Mouse (Mus musculus) MEL (cell line): Measurements from ENCODE around the gene Fto. TPM values are rescaled to one million over a fixed set of nuclear protein-coding genes. Genes with fewer than 3 reads are reported as not detected.
A peak's percentile ranks its signal among the peaks of the same experiment; 100 is the strongest.

ENCODE experiments used
- DNase-seq: peaks from one replicate; pipeline ENCODE4 v3.0.0; 2011; ENCODE audit warnings: low read depth, low spot score
- H3K27ac ChIP-seq: 2 replicates; pipeline ENCODE4 v1.5.1; 2012; ENCODE audit warnings: low read depth, mild to moderate bottlenecking, control low read depth, low read length, moderate library complexity; ENCODE audit not compliant: control insufficient read depth
- H3K27me3 ChIP-seq, 2 experiments: fragments of 150-350 bp in 1 of 2; sonication (generic) in 1 of 2; 2 replicates each; pipeline ENCODE4 v1.6.1; 2012; ENCODE audit warnings: low read length in 2 of 2, mild to moderate bottlenecking in 2 of 2, improper control_type of control experiment in 1 of 2, moderate library complexity in 1 of 2; ENCODE audit not compliant: insufficient read depth in 2 of 2, control insufficient read depth in 1 of 2
- H3K36me3 ChIP-seq, 2 experiments: 2 replicates each; pipeline ENCODE4 v1.6.1; 2012 to 2014; ENCODE audit warnings: low read length in 2 of 2, improper control_type of control experiment in 1 of 2, inconsistent platforms in 1 of 2, mild to moderate bottlenecking in 1 of 2; ENCODE audit not compliant: insufficient read depth in 2 of 2, control insufficient read depth in 1 of 2
- H3K4me1 ChIP-seq, 2 experiments: fragments of 150-350 bp in 1 of 2; sonication (generic) in 1 of 2; 2 replicates each; pipeline ENCODE4 v1.6.1; 2012; ENCODE audit warnings: low read length in 2 of 2, improper control_type of control experiment in 1 of 2, mild to moderate bottlenecking in 1 of 2; ENCODE audit not compliant: insufficient read depth in 2 of 2, control insufficient read depth in 1 of 2
- H3K4me3 ChIP-seq, 2 experiments: fragments of 150-350 bp in 1 of 2; sonication (generic) in 1 of 2; 2 replicates each; pipeline ENCODE4 v1.5.1; 2012; ENCODE audit warnings: low read depth in 2 of 2, low read length in 2 of 2, mild to moderate bottlenecking in 2 of 2, moderate library complexity in 2 of 2, control low read depth in 1 of 2, improper control_type of control experiment in 1 of 2; ENCODE audit not compliant: control insufficient read depth in 1 of 2, insufficient read depth in 1 of 2
- H3K79me2 ChIP-seq: 2 replicates; pipeline ENCODE4 v1.6.1; 2012; ENCODE audit warnings: mild to moderate bottlenecking, low read length, moderate library complexity; ENCODE audit not compliant: control insufficient read depth, poor library complexity, insufficient read depth
- H3K9ac ChIP-seq: 2 replicates; pipeline ENCODE4 v1.6.1; 2012; ENCODE audit warnings: low read depth, mild to moderate bottlenecking, control low read depth, low read length, moderate library complexity; ENCODE audit not compliant: control insufficient read depth, poor library complexity, severe bottlenecking
- H3K9me3 ChIP-seq: fragments of 150-350 bp; sonication (generic); replicated peaks from 2 replicates; pipeline ENCODE4 v1.6.1; 2012; ENCODE audit warnings: mild to moderate bottlenecking, low read length, improper control_type of control experiment, moderate library complexity; ENCODE audit not compliant: insufficient read depth
- CHD2 ChIP-seq: IDR thresholded peaks from 2 replicates; pipeline ENCODE4 v1.6.1; 2011; ENCODE audit warnings: low read length, improper control_type of control experiment
- CTCF ChIP-seq, 3 experiments: IDR thresholded peaks in 2 of 3; conservative IDR thresholded peaks in 1 of 3; 2 replicates each; pipeline ENCODE4 v1.5.1; 2011 to 2012; ENCODE audit warnings: low read length in 3 of 3, low read depth in 2 of 3, mild to moderate bottlenecking in 2 of 3, improper control_type of control experiment in 1 of 3, inconsistent platforms in 1 of 3, mixed read lengths in 1 of 3, moderate library complexity in 1 of 3; ENCODE audit not compliant: control insufficient read depth in 1 of 3, insufficient read depth in 1 of 3, poor library complexity in 1 of 3, severe bottlenecking in 1 of 3
- E2F4 ChIP-seq: IDR thresholded peaks from 2 replicates; pipeline ENCODE4 v1.6.1; 2011; ENCODE audit warnings: low read depth, low read length, improper control_type of control experiment, borderline replicate concordance
- EP300 ChIP-seq, 2 experiments: IDR thresholded peaks; 2 replicates each; pipeline ENCODE4 v1.6.1; 2011; ENCODE audit warnings: improper control_type of control experiment in 2 of 2, low read length in 2 of 2, low read depth in 1 of 2, mild to moderate bottlenecking in 1 of 2
- ETS1 ChIP-seq: IDR thresholded peaks from 2 replicates; pipeline ENCODE4 v1.6.1; 2012; ENCODE audit warnings: low read depth, mild to moderate bottlenecking, inconsistent platforms, low read length, improper control_type of control experiment, moderate library complexity
- GATA1 ChIP-seq: IDR thresholded peaks from 2 replicates; pipeline ENCODE4 v1.6.1; 2011; ENCODE audit warnings: low read depth, low read length, improper control_type of control experiment
- MAFK ChIP-seq: IDR thresholded peaks from 2 replicates; pipeline ENCODE4 v1.6.1; 2011; ENCODE audit warnings: low read depth, mild to moderate bottlenecking, low read length, improper control_type of control experiment, borderline replicate concordance
- MAX ChIP-seq: IDR thresholded peaks from 2 replicates; pipeline ENCODE4 v1.6.1; 2011; ENCODE audit warnings: low read length, improper control_type of control experiment
- MXI1 ChIP-seq: IDR thresholded peaks from 2 replicates; pipeline ENCODE4 v1.6.1; 2011; ENCODE audit warnings: mild to moderate bottlenecking, low read depth, low read length, improper control_type of control experiment
- POLR2AphosphoS5 ChIP-seq: IDR thresholded peaks from 2 replicates; pipeline ENCODE4 v1.6.1; 2012; ENCODE audit warnings: low read depth, borderline replicate concordance, mild to moderate bottlenecking, inconsistent platforms, low read length, moderate library complexity, mixed read lengths
- RAD21 ChIP-seq: IDR thresholded peaks from 2 replicates; pipeline ENCODE4 v1.6.1; 2011; ENCODE audit warnings: mild to moderate bottlenecking, low read depth, low read length, improper control_type of control experiment
- RCOR1 ChIP-seq: IDR thresholded peaks from 2 replicates; pipeline ENCODE4 v1.6.1; 2012; ENCODE audit warnings: low read depth, mild to moderate bottlenecking, inconsistent platforms, low read length, improper control_type of control experiment
- SIN3A ChIP-seq: IDR thresholded peaks from 2 replicates; pipeline ENCODE4 v1.6.1; 2012; ENCODE audit warnings: low read length, improper control_type of control experiment, inconsistent platforms
- SMC3 ChIP-seq: IDR thresholded peaks from 2 replicates; pipeline ENCODE4 v1.6.1; 2011; ENCODE audit warnings: low read depth, low read length, improper control_type of control experiment
- UBTF ChIP-seq: IDR thresholded peaks from 2 replicates; pipeline ENCODE4 v1.6.1; 2012; ENCODE audit warnings: low read depth, mild to moderate bottlenecking, inconsistent platforms, low read length, improper control_type of control experiment, moderate library complexity, borderline replicate concordance; ENCODE audit not compliant: insufficient read depth
- USF1 ChIP-seq: IDR thresholded peaks from 2 replicates; pipeline ENCODE4 v1.6.1; 2014; ENCODE audit warnings: low read depth, mild to moderate bottlenecking, inconsistent platforms, low read length, improper control_type of control experiment, moderate library complexity
- ZC3H11A ChIP-seq: IDR thresholded peaks from 2 replicates; pipeline ENCODE4 v1.6.1; 2012; ENCODE audit warnings: low read depth, mild to moderate bottlenecking, inconsistent platforms, low read length, improper control_type of control experiment
- polyA plus RNA-seq, 2 experiments: library from polyadenylated mRNA; stranded (reverse) in 1 of 2; unstranded in 1 of 2; fragments of >175 nt in 1 of 2; fragments of >200 nt in 1 of 2; gene quantifications; 2 replicates each; pipeline versions ENCODE4 v1.2.1 to v1.2.4; 2012; ENCODE audit warnings: low replicate concordance in 2 of 2, low read depth in 1 of 2; ENCODE audit not compliant: insufficient read length in 2 of 2, insufficient read depth in 1 of 2, missing spikeins in 1 of 2
- total RNA-seq: library from RNA; depleted of rRNA; stranded (reverse); fragments of 300-350 nt; gene quantifications from 2 replicates; pipeline ENCODE4 v1.2.3, GENCODE M21; 2012

Fto gene
- total and polyA plus RNA-seq, 3 experiments, result 13.5 to 41.1 TPM; not detected in 1

DNA sequence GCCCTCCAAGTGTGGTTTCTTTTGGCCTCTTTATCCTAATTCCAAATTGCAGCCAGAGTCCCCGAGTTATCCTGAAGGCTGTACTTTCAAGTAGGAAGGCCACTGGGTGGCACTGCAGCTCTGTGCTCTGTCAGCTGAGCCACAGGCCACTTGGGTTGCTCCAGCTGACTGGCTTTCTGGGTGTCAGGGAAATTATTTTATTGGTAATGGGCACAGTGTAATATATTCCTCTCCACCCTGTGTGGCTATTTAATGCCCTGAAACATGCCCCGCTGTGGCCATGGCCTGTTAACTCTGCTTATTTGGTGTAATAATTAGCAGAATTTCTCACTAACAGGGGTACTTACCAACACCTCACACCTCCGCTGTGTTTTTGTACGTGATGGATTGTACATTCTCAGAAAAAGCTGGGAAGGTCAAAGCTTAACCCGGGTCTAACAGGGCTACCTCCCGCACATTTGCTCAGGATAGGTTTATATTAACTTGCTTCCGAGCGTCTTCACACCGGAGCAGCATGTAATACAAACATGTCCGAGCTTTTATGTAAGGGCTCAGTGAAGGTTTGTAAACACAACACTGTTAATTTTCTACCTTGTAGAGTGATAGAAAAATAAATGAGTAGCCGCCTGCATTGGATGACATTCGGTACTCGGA, 65.6 kb downstream of the Fto start:
- no peaks in the 10 kb centered on the region for H3K27me3 ChIP-seq
- no peak for TF ChIP-seq MAFK
- TF ChIP-seq CTCF (IDR thresholded peaks at IDR 0.05 in 2 of 3, conservative IDR thresholded peaks at IDR 0.05 in 1 of 3; ENCODE audit: control insufficient read depth in 1 of 3, insufficient read depth in 1 of 3, low read depth in 2 of 3, low read length in 3 of 3, poor library complexity in 1 of 3, severe bottlenecking in 1 of 3), result peak; percentile 59 to 84 (median 83)
- TF ChIP-seq SMC3, result peak; percentile 73
- no peak for TF ChIP-seq E2F4
- peak; percentile 50; the same call in 1 of the 2 replicates for TF ChIP-seq ETS1
- no peak for TF ChIP-seq POLR2AphosphoS5
- TF ChIP-seq SIN3A, result 0 out of 2 replicates have a peak, but pooled peaks have one; percentile 37
- TF ChIP-seq UBTF, result no peak
- no peak for TF ChIP-seq CHD2
- TF ChIP-seq USF1, result no peak
- peak; percentile 59 for TF ChIP-seq ZC3H11A
- peak; percentile 88 for TF ChIP-seq RAD21
- no peak overlapping the region for H3K27ac ChIP-seq
- no peaks in the 10 kb centered on the region for H3K9me3 ChIP-seq
- H3K4me1 ChIP-seq, result peaks cover 28 to 31% of the 10 kb centered on the region in 2 experiments
- H3K36me3 ChIP-seq, result peaks cover 0 to 19% of the 10 kb centered on the region in 2 experiments; a peak in 2 of 4 replicates
- H3K4me3 ChIP-seq, result no peak overlapping the region
- DNase-seq, result peak; percentile 75
- no peak overlapping the region for H3K9ac ChIP-seq
- H3K79me2 ChIP-seq, result peaks cover 15% of the 10 kb centered on the region

DNA sequence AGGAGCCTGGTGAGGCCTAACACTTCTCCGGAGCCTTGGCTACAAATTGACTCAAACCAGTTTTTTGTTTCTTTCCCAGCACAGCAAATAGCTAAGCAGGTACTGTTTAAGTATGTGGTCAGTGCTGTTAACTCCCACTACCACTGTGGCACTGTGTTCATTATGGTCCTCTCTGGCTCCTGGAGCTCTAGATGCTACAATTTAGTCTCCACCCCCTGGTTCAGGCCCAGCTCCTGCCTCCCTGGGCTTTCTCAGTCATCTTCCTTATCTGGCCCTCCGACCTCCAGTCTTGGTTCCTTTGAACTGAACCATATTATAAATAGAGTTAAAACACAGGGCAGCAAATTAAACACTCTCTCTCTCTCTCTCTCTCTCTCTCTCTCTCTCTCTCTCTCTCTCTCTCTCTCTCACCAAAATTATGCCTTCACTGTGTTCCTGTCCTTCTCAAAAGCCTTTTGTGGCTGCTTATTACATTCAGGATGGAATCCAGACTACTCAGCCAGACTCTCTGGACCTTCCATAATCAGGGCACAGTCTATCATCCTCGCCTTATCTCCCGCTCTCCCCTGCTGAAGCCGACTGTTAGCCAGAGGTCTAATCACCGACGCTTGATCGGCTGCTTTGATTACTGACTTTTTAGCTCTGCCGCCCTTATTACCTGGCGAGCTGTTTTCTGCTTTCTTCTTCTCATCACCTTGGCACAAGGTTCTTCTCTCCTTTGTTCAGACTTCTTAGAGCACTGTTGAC, 67.6 kb downstream of the Fto start:
- Histone ChIP-seq H3K27me3 (no peaks in the 10 kb centered on the region), H3K9ac (no peak overlapping the region), H3K36me3 (peaks cover 0 to 19% of the 10 kb centered on the region in 2 experiments; a peak in 2 of 4 replicates), H3K79me2 (peaks cover 15% of the 10 kb centered on the region), H3K4me3 (no peak overlapping the region), H3K4me1 (peaks cover 28 to 31% of the 10 kb centered on the region in 2 experiments), H3K9me3 (no peaks in the 10 kb centered on the region), H3K27ac (no peak overlapping the region)
- DNase-seq, result peak; percentile 31
- TF ChIP-seq MAX, result no peak
- TF ChIP-seq MXI1, result no peak
- TF ChIP-seq GATA1, result peak; percentile 70
- TF ChIP-seq EP300 (IDR thresholded peaks at IDR 0.05; ENCODE audit: low read depth in 1 of 2, low read length in 2 of 2), result peak; percentile 7 to 39; a peak in 1 of 4 replicates
- no peak for TF ChIP-seq RCOR1
